Mouse (Mus musculus) gastrocnemius, postnatal 4 days (tissue): Measurements from ENCODE around the gene Rnf115. TPM values are rescaled to one million over a fixed set of nuclear protein-coding genes. Genes with fewer than 3 reads are reported as not detected.

Source experiments
- DNase-seq, 2 experiments: peaks; one replicate each; pipeline ENCODE4 v3.0.0; 2021 to 2022; ENCODE audit warnings: low spot score in 2 of 2, mixed read lengths in 2 of 2
- total RNA-seq, 2 experiments: library from RNA; stranded (reverse); gene quantifications; 2 replicates each; pipeline ENCODE4 v1.2.3; 2021

Gene Rnf115
- total RNA-seq, 2 experiments from 2014 or later, result 45.1 to 50.6 TPM

DNA sequence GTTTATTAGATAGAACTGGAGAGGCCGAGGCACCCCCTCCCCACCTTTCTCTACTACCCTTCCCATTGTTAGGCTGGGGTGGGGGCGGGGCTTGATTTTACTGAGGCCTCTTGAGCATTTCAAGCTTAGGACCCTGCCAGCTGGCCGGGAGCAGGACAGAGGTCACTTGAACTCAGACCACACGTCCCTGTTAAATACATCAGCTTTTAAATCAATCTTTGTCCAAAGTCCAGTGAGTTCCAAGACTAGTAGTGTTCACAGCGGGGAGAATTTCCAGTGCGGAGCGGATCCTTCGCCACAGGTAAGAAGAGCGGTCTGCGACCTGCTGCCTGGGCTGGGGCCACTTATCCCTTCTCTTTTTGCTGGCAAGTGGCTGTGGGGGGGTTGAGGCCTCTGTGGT, 102.4 kb downstream of the Rnf115 start:
- no peak for DNase-seq

DNA sequence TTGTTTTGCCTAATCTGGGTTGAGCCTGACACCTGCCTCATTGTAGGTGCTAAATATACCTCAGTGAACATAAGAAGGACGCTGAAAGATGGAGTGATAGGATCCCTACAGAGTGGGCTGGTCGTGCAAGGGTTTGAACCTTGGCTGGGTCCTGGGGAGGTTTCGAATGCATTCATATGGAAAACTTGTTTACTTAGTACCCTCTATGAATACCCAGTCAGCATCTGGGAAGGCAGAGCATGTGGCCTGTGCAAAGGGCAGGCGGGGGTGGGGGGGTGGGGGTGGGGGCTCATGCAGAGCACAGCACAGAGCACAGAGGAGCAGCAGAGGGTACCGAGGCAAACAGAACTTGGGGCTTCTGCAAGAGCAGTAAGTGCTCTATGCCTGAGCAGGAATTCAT, 105.5 kb downstream of the Rnf115 start:
- no peak for DNase-seq

DNA sequence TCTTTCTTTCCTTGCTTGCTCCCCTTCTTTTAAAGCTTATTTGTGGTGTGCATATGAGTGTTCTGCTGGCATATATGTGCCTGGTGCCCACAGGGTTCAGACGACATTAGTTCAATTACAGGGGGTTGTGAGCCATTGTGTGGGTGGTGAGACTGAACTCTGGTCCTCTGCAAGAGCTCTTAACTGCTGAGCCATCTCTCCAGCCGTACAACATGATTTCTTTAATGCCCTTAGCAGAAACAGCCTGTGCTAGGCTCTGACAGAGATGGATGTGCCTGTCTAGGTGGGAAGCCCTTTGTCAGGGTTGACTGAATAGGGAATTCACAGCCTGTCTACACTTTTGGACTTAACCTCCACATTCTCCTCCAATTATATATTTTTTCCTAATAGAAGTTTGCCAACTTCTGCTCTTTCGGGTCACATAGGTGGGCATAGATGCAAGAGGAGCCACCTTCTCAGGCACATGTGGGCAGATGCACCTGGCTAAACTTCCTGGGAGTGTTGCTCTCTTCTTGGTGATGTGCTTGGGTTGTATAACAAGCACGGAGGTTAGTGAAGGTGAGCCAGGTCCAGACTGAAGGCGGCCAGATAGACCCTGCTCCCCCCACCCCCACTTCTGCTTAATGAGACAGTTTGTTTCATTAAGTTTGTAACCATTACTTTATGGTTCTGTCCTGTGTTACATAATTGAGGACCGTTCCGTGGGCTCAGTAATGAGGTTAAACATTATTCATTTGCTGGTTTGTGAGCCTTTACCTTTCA, 107.3 kb downstream of the Rnf115 start:
- DNase-seq, result no peak

DNA sequence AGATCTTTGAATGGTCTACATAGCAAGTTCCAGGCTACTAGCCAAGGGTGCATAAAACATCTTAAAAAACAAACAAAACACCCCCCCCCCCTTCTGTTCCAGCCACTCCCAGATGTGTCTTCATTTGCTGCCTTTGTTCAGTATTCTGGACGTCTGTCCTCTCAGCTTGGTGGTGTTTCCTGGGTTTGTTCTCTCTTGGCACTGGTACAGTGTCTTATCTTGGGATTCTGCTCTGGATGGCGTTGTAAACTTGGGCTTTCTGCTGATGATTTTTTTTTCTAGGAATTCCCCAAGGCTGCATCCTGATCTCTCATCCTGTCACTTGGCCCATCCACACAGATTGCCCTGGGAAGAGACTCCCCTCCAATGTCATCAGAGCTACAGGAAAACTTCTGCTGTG, 109.0 kb downstream of the Rnf115 start:
- no peak for DNase-seq

DNA sequence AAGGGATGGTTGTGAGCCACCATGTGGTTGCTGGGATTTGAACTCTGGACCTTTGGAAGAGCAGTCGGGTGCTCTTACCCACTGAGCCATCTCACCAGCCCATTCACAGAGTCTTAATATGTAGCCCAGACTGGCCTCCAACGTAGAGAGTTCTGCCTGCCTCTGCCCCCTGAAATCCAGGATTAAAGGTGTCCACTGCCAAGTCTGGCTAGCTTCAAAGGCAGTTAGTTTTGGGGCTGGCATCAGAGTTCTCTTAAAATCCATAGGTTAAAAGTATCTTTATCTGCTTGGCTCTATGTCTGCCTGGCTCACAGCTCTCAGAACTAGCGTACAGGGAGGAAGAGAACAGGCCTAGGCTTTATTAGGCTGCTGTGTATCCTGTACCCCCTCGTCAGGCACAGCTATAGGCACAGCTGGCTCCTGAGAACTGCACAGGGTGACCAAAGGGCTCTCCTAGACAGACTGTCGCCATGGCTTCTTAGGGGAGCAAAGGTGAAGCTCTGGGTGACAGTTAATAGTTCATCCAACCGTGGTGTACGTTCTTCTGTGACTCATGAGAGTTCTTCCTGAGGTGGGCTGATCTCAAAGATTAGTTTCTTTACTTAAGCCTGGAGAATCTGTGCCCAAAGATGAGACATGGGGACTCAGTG, 111.7 kb downstream of the Rnf115 start:
- DNase-seq, result no peak

Other genes with a start within 250 kb of the Rnf115 start
- 100 to 1,000 TPM; 283 to 297 TPM for gene Hfe2, start 202.5 kb upstream of the Rnf115 start, total RNA-seq
- gene Txnip, start 169.7 kb upstream of the Rnf115 start, total RNA-seq, result 100 to 1,000 TPM; 318 to 360 TPM
- 1 to 10 TPM; 1.5 TPM for gene Gm16253, start 150.7 kb upstream of the Rnf115 start, total RNA-seq
- gene Polr3gl, start 133.5 kb upstream of the Rnf115 start, total RNA-seq, result 10 to 100 TPM; 32.4 to 34.2 TPM
- gene Ankrd34a, start 131.0 kb upstream of the Rnf115 start, total RNA-seq, result 1 to 10 TPM; 1.9 TPM
- 10 to 100 TPM; 41.8 to 42.9 TPM for gene Lix1l, start 126.5 kb upstream of the Rnf115 start, total RNA-seq
- 10 to 100 TPM; 67.3 to 77.2 TPM for gene Rbm8a, start 97.7 kb upstream of the Rnf115 start, total RNA-seq
- gene Pex11b, start 92.3 kb upstream of the Rnf115 start, total RNA-seq, result 10 to 100 TPM; 28.8 to 30.8 TPM
- gene Gm42957, start 92.2 kb upstream of the Rnf115 start, total RNA-seq, result under 1 TPM; 0.31 to 0.61 TPM
- 1 to 10 TPM; 5.6 to 6.8 TPM for gene Itga10, start 82.1 kb upstream of the Rnf115 start, total RNA-seq
- gene Ankrd35, start 57.5 kb upstream of the Rnf115 start, total RNA-seq, result 1 to 10 TPM; 2.0 to 2.6 TPM
- 10 to 100 TPM; 30.7 to 33.3 TPM for gene Pias3, start 31.3 kb upstream of the Rnf115 start, total RNA-seq
- gene Nudt17, start 19.1 kb upstream of the Rnf115 start, total RNA-seq, result 1 to 10 TPM; 1.3 to 1.7 TPM
- 10 to 100 TPM; 23.6 to 24.5 TPM for gene Polr3c, start within 50 bp of the Rnf115 start, total RNA-seq
- under 1 TPM in 1 of 2 experiments, not detected in 1; 0.21 TPM for gene Pdzk1, start 101.6 kb downstream of the Rnf115 start, total RNA-seq
- gene Cd160, start 101.7 kb downstream of the Rnf115 start, total RNA-seq, result not detected
- gene Gja5, start 177.0 kb downstream of the Rnf115 start, total RNA-seq, result 1 to 10 TPM; 9.1 to 9.3 TPM
- 10 to 100 TPM; 21.1 to 23.6 TPM for gene Gpr89, start 177.7 kb downstream of the Rnf115 start, total RNA-seq
- not detected for gene Gja8, start 198.4 kb downstream of the Rnf115 start, total RNA-seq